Mouse (Mus musculus): Measurements from ENCODE around the gene Hao1. TPM values are rescaled to one million over a fixed set of nuclear protein-coding genes. Genes with fewer than 3 reads are reported as not detected.

Gene Hao1
- polyA plus RNA-seq, 1 experiment = 0.14 TPM

DNA sequence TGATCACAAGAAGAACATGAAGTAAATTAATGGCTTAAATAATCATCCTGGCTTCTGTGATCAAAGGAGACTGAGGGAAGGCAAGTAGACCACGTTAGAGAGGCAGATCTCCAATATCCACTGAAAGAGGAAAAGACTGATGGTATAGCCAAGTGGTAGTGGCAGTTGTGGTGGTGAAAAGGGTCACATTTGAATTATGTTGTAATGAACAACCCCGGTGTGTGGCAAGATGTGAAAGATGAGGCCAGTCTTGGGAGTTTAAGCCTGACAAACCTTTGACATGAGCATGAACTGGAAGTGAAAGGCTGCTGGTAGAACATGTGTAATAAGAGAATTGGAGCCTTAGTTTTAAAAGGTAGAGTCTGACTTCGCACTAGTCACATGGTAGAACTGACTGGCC lies 54.4 kb downstream of the Hao1 start:
- Histone ChIP-seq H3K36me3 (ENCODE audit: control insufficient read depth, insufficient read depth, low read length) (no peaks in the 10 kb centered on the region), H3K4me1 (ENCODE audit: control insufficient read depth, insufficient read depth, low read length) (no peaks in the 10 kb centered on the region), H3K4me3 (ENCODE audit: control insufficient read depth, low read depth, low read length) (no peak overlapping the region), H3K27me3 (ENCODE audit: control insufficient read depth, insufficient read depth, low read length) (no peaks in the 10 kb centered on the region), H3K27ac (ENCODE audit: control insufficient read depth, insufficient read depth, low read depth, low read length) (no peak overlapping the region)
- TF ChIP-seq POLR2A (IDR thresholded peaks at IDR 0.05; ENCODE audit: control insufficient read depth, low read depth, low read length) (no peak), CTCF (IDR thresholded peaks at IDR 0.05; ENCODE audit: control insufficient read depth, insufficient read depth, insufficient replicate concordance, low read depth, low read length) (no peak)

- Histone ChIP-seq H3K36me3 (ENCODE audit: control insufficient read depth, insufficient read depth, low read length) (no peaks in the 10 kb centered on the region), H3K4me3 (ENCODE audit: control insufficient read depth, low read depth, low read length) (no peak overlapping the region), H3K4me1 (ENCODE audit: control insufficient read depth, insufficient read depth, low read length) (no peaks in the 10 kb centered on the region), H3K27ac (ENCODE audit: control insufficient read depth, insufficient read depth, low read depth, low read length) (no peak overlapping the region), H3K27me3 (ENCODE audit: control insufficient read depth, insufficient read depth, low read length) (no peaks in the 10 kb centered on the region)
- TF ChIP-seq CTCF (IDR thresholded peaks at IDR 0.05; ENCODE audit: control insufficient read depth, insufficient read depth, insufficient replicate concordance, low read depth, low read length) (no peak), POLR2A (IDR thresholded peaks at IDR 0.05; ENCODE audit: control insufficient read depth, low read depth, low read length) (no peak)
These were observed 55.7 kb downstream of the Hao1 start for GRCm38 (mm10) chr2:134498450-134498849.

DNA sequence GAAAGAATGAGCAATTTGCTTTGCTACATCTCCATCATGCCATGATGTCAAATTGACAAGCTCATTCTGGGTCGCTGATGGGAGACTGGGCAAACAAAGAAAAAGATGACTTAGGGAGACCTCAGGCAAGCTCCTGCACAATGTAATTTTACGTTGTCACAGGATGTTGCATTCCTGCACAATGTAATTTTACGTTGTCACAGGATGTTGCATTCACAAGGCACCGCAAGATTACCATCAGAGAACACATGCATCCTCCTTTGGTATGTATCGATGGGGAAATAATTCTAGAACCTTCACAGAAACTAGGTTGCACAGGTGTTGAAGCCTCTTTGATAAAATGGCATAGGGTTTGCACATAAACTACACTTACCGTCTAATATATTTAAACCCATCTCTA lies 65.5 kb downstream of the Hao1 start:
- H3K27ac ChIP-seq (ENCODE audit: control insufficient read depth, insufficient read depth, low read depth, low read length) = no peak overlapping the region
- TF ChIP-seq POLR2A (IDR thresholded peaks at IDR 0.05; ENCODE audit: control insufficient read depth, low read depth, low read length) (no peak), CTCF (IDR thresholded peaks at IDR 0.05; ENCODE audit: control insufficient read depth, insufficient read depth, insufficient replicate concordance, low read depth, low read length) (no peak)

GRCm38 (mm10) chr2:134486055-134486834 lies 67.9 kb downstream of the Hao1 start:
- Histone ChIP-seq H3K4me3 (ENCODE audit: control insufficient read depth, low read depth, low read length) (no peak overlapping the region), H3K27me3 (ENCODE audit: control insufficient read depth, insufficient read depth, low read length) (no peaks in the 10 kb centered on the region)
- TF ChIP-seq POLR2A (IDR thresholded peaks at IDR 0.05; ENCODE audit: control insufficient read depth, low read depth, low read length) (no peak), CTCF (IDR thresholded peaks at IDR 0.05; ENCODE audit: control insufficient read depth, insufficient read depth, insufficient replicate concordance, low read depth, low read length) (no peak)

More for the DNA sequence above, 65.5 kb downstream of the Hao1 start:
- no peaks in the 10 kb centered on the region for H3K27me3 ChIP-seq (ENCODE audit: control insufficient read depth, insufficient read depth, low read length)
- no peaks in the 10 kb centered on the region for H3K36me3 ChIP-seq (ENCODE audit: control insufficient read depth, insufficient read depth, low read length)
- no peak overlapping the region for H3K4me3 ChIP-seq (ENCODE audit: control insufficient read depth, low read depth, low read length)
- H3K4me1 ChIP-seq (ENCODE audit: control insufficient read depth, insufficient read depth, low read length) = no peaks in the 10 kb centered on the region

DNA sequence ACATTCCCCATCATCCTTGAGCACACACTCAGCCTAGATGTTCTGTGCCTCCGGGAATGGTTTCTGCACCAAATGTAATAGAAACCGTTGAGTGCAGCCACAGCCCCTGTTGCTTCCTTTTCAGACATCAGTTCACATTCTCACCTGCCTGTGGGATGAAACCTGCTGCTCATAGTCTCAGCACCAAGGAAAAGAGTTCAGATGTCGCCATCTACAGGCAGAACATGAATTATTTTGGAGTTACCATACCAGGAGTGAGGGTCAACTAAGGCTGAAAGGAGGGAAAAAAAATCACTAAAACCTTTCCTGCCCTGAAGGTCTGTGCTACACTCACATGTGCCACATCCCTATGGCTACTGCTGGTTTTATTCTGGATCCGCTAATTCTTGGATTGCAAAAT lies 71.5 kb downstream of the Hao1 start:
- Histone ChIP-seq H3K36me3 (ENCODE audit: control insufficient read depth, insufficient read depth, low read length) (no peaks in the 10 kb centered on the region), H3K27ac (ENCODE audit: control insufficient read depth, insufficient read depth, low read depth, low read length) (no peak overlapping the region), H3K4me1 (ENCODE audit: control insufficient read depth, insufficient read depth, low read length) (no peaks in the 10 kb centered on the region; the same call in 1 of the 2 replicates), H3K4me3 (ENCODE audit: control insufficient read depth, low read depth, low read length) (no peak overlapping the region), H3K27me3 (ENCODE audit: control insufficient read depth, insufficient read depth, low read length) (no peaks in the 10 kb centered on the region)
- TF ChIP-seq CTCF (IDR thresholded peaks at IDR 0.05; ENCODE audit: control insufficient read depth, insufficient read depth, insufficient replicate concordance, low read depth, low read length) (no peak), POLR2A (IDR thresholded peaks at IDR 0.05; ENCODE audit: control insufficient read depth, low read depth, low read length) (no peak)

More at GRCm38 (mm10) chr2:134486055-134486834, 67.9 kb downstream of the Hao1 start:
- Histone ChIP-seq H3K27ac (ENCODE audit: control insufficient read depth, insufficient read depth, low read depth, low read length) (no peak overlapping the region), H3K4me1 (ENCODE audit: control insufficient read depth, insufficient read depth, low read length) (no peaks in the 10 kb centered on the region; the same call in 1 of the 2 replicates), H3K36me3 (ENCODE audit: control insufficient read depth, insufficient read depth, low read length) (no peaks in the 10 kb centered on the region)

DNA sequence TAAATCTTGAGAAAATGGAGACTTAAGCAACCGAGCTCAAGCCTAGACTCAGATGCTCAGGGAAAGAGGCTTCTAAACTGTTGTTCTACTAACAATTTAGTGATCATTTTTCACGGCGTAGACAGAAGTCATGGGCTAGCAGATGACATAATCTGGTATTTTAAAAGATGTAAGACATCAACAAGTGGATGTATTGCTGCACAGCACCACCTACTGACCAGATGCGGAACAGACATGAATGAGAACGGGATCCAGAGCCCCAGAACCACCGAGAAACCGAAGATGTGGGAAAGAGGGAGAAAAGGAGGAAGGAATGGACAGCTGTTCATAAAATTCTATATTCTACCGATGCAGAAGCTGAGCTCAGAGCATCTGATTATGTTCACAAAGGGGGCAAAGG lies 72.4 kb downstream of the Hao1 start:
- H3K27ac ChIP-seq (ENCODE audit: control insufficient read depth, insufficient read depth, low read depth, low read length) = no peak overlapping the region
- H3K36me3 ChIP-seq (ENCODE audit: control insufficient read depth, insufficient read depth, low read length) = no peaks in the 10 kb centered on the region
- TF ChIP-seq POLR2A (IDR thresholded peaks at IDR 0.05; ENCODE audit: control insufficient read depth, low read depth, low read length) (no peak), CTCF (IDR thresholded peaks at IDR 0.05; ENCODE audit: control insufficient read depth, insufficient read depth, insufficient replicate concordance, low read depth, low read length) (peak; percentile 53; the same call in 1 of the 2 replicates)
- no peaks in the 10 kb centered on the region; the same call in 1 of the 2 replicates for H3K4me1 ChIP-seq (ENCODE audit: control insufficient read depth, insufficient read depth, low read length)
- H3K27me3 ChIP-seq (ENCODE audit: control insufficient read depth, insufficient read depth, low read length) = no peaks in the 10 kb centered on the region
- no peak overlapping the region for H3K4me3 ChIP-seq (ENCODE audit: control insufficient read depth, low read depth, low read length)

DNA sequence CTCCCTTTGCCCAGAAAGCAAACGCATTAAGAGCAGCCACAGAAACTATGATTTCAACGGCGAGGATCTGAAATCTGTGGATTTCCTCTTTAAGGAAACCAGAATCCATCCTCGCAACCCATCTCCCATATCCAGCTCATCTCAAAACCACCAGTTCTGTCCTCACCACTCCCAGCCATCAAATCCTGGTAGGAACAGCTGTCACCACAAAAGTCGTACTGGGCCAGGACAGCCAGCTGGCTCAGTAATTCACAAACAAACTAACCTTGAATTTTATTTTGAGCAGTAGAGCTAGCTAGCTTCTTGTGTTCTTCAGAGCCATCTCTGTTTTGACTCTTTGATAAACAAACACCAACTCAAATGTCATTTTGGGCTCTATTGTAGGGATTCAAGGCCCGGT lies 73.0 kb downstream of the Hao1 start:
- H3K36me3 ChIP-seq (ENCODE audit: control insufficient read depth, insufficient read depth, low read length) = no peaks in the 10 kb centered on the region
- no peaks in the 10 kb centered on the region for H3K27me3 ChIP-seq (ENCODE audit: control insufficient read depth, insufficient read depth, low read length)
- no peak for TF ChIP-seq POLR2A (IDR thresholded peaks at IDR 0.05; ENCODE audit: control insufficient read depth, low read depth, low read length)
- no peak for TF ChIP-seq CTCF (IDR thresholded peaks at IDR 0.05; ENCODE audit: control insufficient read depth, insufficient read depth, insufficient replicate concordance, low read depth, low read length)
- no peaks in the 10 kb centered on the region; the same call in 1 of the 2 replicates for H3K4me1 ChIP-seq (ENCODE audit: control insufficient read depth, insufficient read depth, low read length)
- H3K4me3 ChIP-seq (ENCODE audit: control insufficient read depth, low read depth, low read length) = no peak overlapping the region
- no peak overlapping the region for H3K27ac ChIP-seq (ENCODE audit: control insufficient read depth, insufficient read depth, low read depth, low read length)
